ENCODE assay signal across 12 mouse cellular contexts in the genomic region with DNA sequence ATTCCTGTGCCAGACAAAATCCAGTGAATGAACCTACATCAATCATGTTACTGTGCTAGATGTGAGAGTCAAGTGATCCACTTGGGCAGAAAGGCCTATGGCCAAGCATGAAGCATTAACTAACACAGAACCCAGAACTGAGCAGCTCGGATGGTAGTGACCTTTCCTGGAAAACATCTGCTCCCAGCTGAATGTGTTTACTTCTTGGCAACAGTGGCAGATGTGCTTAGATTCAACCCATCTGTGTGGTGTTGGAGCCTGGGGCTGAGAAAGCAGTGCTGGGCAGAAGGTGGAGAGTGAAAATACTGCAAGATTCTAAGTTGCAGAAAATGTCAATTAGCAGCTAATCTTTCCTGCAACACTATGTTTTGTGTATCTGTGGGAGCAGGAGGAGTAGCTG.
DNase-seq lines count a peak whose midpoint lies in the region; ATAC-seq and TF ChIP-seq lines count a peak whose summit lies in the region.
"Had no signal": no experiment of that assay in that cellular context is flagged by ENCODE, and none has a peak within 500 bp of the region (broad histone marks: within the 10 kb centered on the region; RNA-seq: fewer than 3 reads in every experiment).

No protein-coding gene starts in this region.

- DNase-seq in layer of hippocampus, adult 9-11 months: peak; percentile 13
- no peak for DNase-seq in layer of hippocampus, adult 9-10 months (ENCODE audit: low spot score)
- peak; percentile 41 for DNase-seq in embryo, embryonic 10 days (ENCODE audit: low spot score)
- peak; percentile 3 for DNase-seq in forebrain, postnatal 0 days
- no peak for DNase-seq in ovary, adult 18-20 months (ENCODE audit: low spot score)
- no peak for DNase-seq in spleen, adult 12 weeks (ENCODE audit: low spot score)
- DNase-seq in layer of hippocampus, adult 18-20 months (ENCODE audit: low spot score in 2 of 2): no peak
- DNase-seq: adrenal gland, postnatal 14 days; cerebellum, adult 9-10 months; heart, postnatal 4 days had no signal

- H3K4me2 ChIP-seq in forebrain, postnatal 0 days (ENCODE audit: low read depth): no peak overlapping the region
- no peak overlapping the region for H3K4me2 ChIP-seq in lung, embryonic 16.5 days (ENCODE audit: low read depth, low read length)

- no peak overlapping the region for H3K9ac ChIP-seq in forebrain, postnatal 0 days
- no peak overlapping the region for H3K9ac ChIP-seq in lung, embryonic 16.5 days (ENCODE audit: low read length)

- H3K9me3 ChIP-seq in forebrain, postnatal 0 days (ENCODE audit: low read length): no peaks in the 10 kb centered on the region
- no peaks in the 10 kb centered on the region for H3K9me3 ChIP-seq in lung, embryonic 16.5 days (ENCODE audit: control insufficient read depth, low read length)

- H3K4me1 ChIP-seq in forebrain, postnatal 0 days (ENCODE audit: insufficient read depth): no peaks in the 10 kb centered on the region
- no peaks in the 10 kb centered on the region for H3K4me1 ChIP-seq in lung, embryonic 16.5 days (replicated peaks; ENCODE audit: control insufficient read depth, insufficient read depth, low read length)

- no peaks in the 10 kb centered on the region for H3K27me3 ChIP-seq in forebrain, postnatal 0 days (ENCODE audit: insufficient read depth, low read length)
- H3K27me3 ChIP-seq in lung, embryonic 16.5 days (ENCODE audit: control insufficient read depth, insufficient read depth, low read depth, low read length): no peaks in the 10 kb centered on the region

- 0 out of 2 replicates have a peak, but pooled peaks have one; percentile 20 for ATAC-seq in forebrain, postnatal 0 days
- peak; percentile 98 for ATAC-seq in lung, embryonic 16.5 days (ENCODE audit: low read depth)

- no peaks in the 10 kb centered on the region for H3K36me3 ChIP-seq in forebrain, postnatal 0 days (ENCODE audit: insufficient read depth)
- H3K36me3 ChIP-seq in lung, embryonic 16.5 days (ENCODE audit: control insufficient read depth, insufficient read depth, low read length): no peaks in the 10 kb centered on the region

- H3K27ac ChIP-seq in forebrain, postnatal 0 days (ENCODE audit: low read depth, low read length): no peak overlapping the region
- no peak overlapping the region for H3K27ac ChIP-seq in lung, embryonic 16.5 days (ENCODE audit: low read length)
- H3K27ac ChIP-seq: macrophage had no signal

- no peak for TF ChIP-seq CTCF in forebrain, postnatal 0 days (IDR thresholded peaks at IDR 0.05; ENCODE audit: low read depth)

- WGBS in forebrain, postnatal 0 days: 40% methylated on average over 1 of the region's 1 CpGs
- 24% methylated on average over 1 of the region's 1 CpGs for WGBS in lung, embryonic 16.5 days

- H3K4me3 ChIP-seq in forebrain, postnatal 0 days (ENCODE audit: low read depth, low read length): no peak overlapping the region
- H3K4me3 ChIP-seq in lung, embryonic 16.5 days (ENCODE audit: low read length): no peak overlapping the region

Comparison
In these comparisons a context has a peak if more than half of its experiments do, and no peak if none do; other contexts are left out.
1. DNase-seq: peak in layer of hippocampus, adult 9-11 months (single experiment), embryo, embryonic 10 days (single experiment) and forebrain, postnatal 0 days (single experiment); none in layer of hippocampus, adult 9-10 months (single experiment), ovary, adult 18-20 months (single experiment), spleen, adult 12 weeks (single experiment) and layer of hippocampus, adult 18-20 months (0 of 2).